Mouse (Mus musculus): ENCODE data around the gene Midn. TPM values are rescaled to one million over a fixed set of nuclear protein-coding genes. Genes with fewer than 3 reads are reported as not detected.

Gene Midn
- polyA plus RNA-seq, 1 experiment: 53.2 TPM

- TF ChIP-seq POLR2A (IDR thresholded peaks at IDR 0.05; ENCODE audit: borderline replicate concordance, control insufficient read depth, low read depth, low read length): no peak
- no peak for TF ChIP-seq CTCF (IDR thresholded peaks at IDR 0.05; ENCODE audit: control insufficient read depth, insufficient read depth, low read length)
- 0% methylated on average over 1 of the region's 1 CpGs for WGBS
- Histone ChIP-seq H3K4me3 (replicated peaks; ENCODE audit: control insufficient read depth, low read depth, low read length) (peak overlapping the region; percentile 86), H3K4me1 (ENCODE audit: control insufficient read depth, insufficient read depth, low read length) (peaks cover 5% of the 10 kb centered on the region), H3K27ac (ENCODE audit: control insufficient read depth, insufficient read depth, low read depth, low read length, poor library complexity) (peak overlapping the region; percentile 98)
Measured at GRCm38 (mm10) chr10:80117736-80118135, 30.3 kb upstream of the Midn start.

DNA sequence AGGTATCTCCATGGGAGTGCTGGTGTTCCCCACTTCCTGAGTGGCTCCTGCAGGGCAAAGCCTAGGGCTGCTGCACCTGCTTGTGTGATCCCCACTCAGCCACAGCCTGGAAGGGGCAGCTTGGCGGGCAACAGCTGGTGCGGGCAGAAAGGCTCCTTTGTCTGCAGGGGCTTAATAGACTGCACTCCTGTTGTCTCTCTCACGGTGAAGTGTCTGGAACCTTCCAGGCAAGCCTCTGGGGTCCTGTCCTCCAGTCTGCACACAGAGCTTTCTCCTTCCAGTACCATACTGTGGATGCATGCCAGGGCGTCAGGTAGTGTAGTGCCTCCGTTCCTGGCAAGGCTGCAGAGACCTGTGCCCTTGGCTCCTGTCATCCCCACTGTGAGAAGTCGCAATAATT lies 29.5 kb upstream of the Midn start:
- Histone ChIP-seq H3K4me1 (ENCODE audit: control insufficient read depth, insufficient read depth, low read length) (peaks cover 9% of the 10 kb centered on the region), H3K4me3 (replicated peaks; ENCODE audit: control insufficient read depth, low read depth, low read length) (peak overlapping the region; percentile 86)

DNA sequence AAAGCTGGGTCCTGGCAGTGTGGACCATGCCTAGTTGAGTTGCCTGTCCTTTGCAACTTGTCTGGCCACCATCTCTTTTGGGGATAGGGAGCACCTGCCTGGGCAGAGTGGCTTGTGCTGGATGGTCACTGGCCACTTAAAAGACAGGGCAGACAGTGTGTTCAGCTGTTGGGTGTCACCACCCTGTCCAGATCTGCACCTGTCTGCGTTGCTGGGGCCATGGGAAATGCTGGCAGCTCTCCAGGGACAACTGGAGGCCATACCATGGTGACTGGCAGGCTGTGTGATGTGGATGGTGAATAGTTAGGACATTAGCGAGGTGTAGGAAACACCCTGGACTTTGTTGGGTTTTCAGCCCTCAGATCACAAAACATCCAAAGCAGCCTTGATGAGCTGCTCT lies 27.9 kb upstream of the Midn start:
- H3K27ac ChIP-seq (ENCODE audit: control insufficient read depth, insufficient read depth, low read depth, low read length, poor library complexity): peak overlapping the region; percentile 24
- 48% methylated on average over 2 of the region's 2 CpGs for WGBS
- H3K4me1 ChIP-seq (ENCODE audit: control insufficient read depth, insufficient read depth, low read length): peaks cover 14% of the 10 kb centered on the region
- TF ChIP-seq CTCF (IDR thresholded peaks at IDR 0.05; ENCODE audit: control insufficient read depth, insufficient read depth, low read length): no peak
- TF ChIP-seq POLR2A (IDR thresholded peaks at IDR 0.05; ENCODE audit: borderline replicate concordance, control insufficient read depth, low read depth, low read length): no peak
- H3K4me3 ChIP-seq (replicated peaks; ENCODE audit: control insufficient read depth, low read depth, low read length): peak overlapping the region; percentile 0

More for the DNA sequence above, 29.5 kb upstream of the Midn start:
- whole genome bisulfite sequencing: 62% methylated on average over 6 of the region's 6 CpGs
- no peak overlapping the region for H3K27ac ChIP-seq (ENCODE audit: control insufficient read depth, insufficient read depth, low read depth, low read length, poor library complexity)
- TF ChIP-seq CTCF (IDR thresholded peaks at IDR 0.05; ENCODE audit: control insufficient read depth, insufficient read depth, low read length) (no peak), POLR2A (IDR thresholded peaks at IDR 0.05; ENCODE audit: borderline replicate concordance, control insufficient read depth, low read depth, low read length) (no peak)

- 29% methylated on average over 2 of the region's 2 CpGs for WGBS
- Histone ChIP-seq H3K27ac (ENCODE audit: control insufficient read depth, insufficient read depth, low read depth, low read length, poor library complexity) (peak overlapping the region; percentile 64), H3K4me1 (ENCODE audit: control insufficient read depth, insufficient read depth, low read length) (peaks cover 14% of the 10 kb centered on the region), H3K4me3 (replicated peaks; ENCODE audit: control insufficient read depth, low read depth, low read length) (peak overlapping the region; percentile 14)
- no peak for TF ChIP-seq POLR2A (IDR thresholded peaks at IDR 0.05; ENCODE audit: borderline replicate concordance, control insufficient read depth, low read depth, low read length)
- no peak for TF ChIP-seq CTCF (IDR thresholded peaks at IDR 0.05; ENCODE audit: control insufficient read depth, insufficient read depth, low read length)
Measured at GRCm38 (mm10) chr10:80121639-80122038, 26.4 kb upstream of the Midn start.

DNA sequence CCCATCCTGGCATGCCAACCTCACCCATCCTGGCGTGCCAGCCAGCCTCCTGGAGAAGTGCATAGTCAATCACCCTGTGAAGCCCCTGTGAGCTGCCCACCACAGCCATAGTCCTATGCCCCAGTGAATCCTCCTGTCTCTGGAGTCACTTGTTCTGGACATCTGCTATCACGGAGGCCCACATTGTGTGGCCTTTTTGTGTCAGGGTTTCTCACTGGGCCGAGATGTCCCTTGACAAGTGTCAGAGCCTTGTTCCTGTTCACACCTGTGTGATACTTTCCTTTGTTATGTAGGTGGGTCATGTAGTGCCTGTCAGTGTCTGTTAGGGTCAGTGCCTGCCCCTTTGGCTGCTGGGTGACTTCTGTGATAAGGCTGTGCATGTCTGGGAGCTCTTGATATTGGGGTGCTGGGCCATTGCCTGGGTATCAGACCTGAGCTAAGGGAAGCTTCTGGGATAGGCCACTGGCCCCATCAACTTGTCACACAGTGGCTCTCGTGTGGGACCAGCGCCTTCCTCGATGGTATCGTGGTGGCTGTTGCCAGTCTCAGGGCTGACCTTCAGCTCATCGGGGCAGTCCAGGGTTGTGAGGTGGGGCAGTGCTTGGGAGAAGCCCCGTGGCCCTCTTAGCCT lies 24.0 kb upstream of the Midn start:
- TF ChIP-seq CTCF (IDR thresholded peaks at IDR 0.05; ENCODE audit: control insufficient read depth, insufficient read depth, low read length) (no peak), POLR2A (IDR thresholded peaks at IDR 0.05; ENCODE audit: borderline replicate concordance, control insufficient read depth, low read depth, low read length) (no peak)
- WGBS: 71% methylated on average over 9 of the region's 9 CpGs
- Histone ChIP-seq H3K4me3 (replicated peaks; ENCODE audit: control insufficient read depth, low read depth, low read length) (peak overlapping the region; percentile 8), H3K27ac (ENCODE audit: control insufficient read depth, insufficient read depth, low read depth, low read length, poor library complexity) (peak overlapping the region; percentile 84), H3K4me1 (ENCODE audit: control insufficient read depth, insufficient read depth, low read length) (peaks cover 14% of the 10 kb centered on the region)

GRCm38 (mm10) chr10:80127920-80128319 lies 20.2 kb upstream of the Midn start:
- Histone ChIP-seq H3K4me3 (replicated peaks; ENCODE audit: control insufficient read depth, low read depth, low read length) (no peak overlapping the region), H3K4me1 (ENCODE audit: control insufficient read depth, insufficient read depth, low read length) (peaks cover 12% of the 10 kb centered on the region), H3K27ac (ENCODE audit: control insufficient read depth, insufficient read depth, low read depth, low read length, poor library complexity) (no peak overlapping the region)
- no peak for TF ChIP-seq POLR2A (IDR thresholded peaks at IDR 0.05; ENCODE audit: borderline replicate concordance, control insufficient read depth, low read depth, low read length)
- no peak for TF ChIP-seq CTCF (IDR thresholded peaks at IDR 0.05; ENCODE audit: control insufficient read depth, insufficient read depth, low read length)
- 91% methylated on average over 8 of the region's 8 CpGs for WGBS

GRCm38 (mm10) chr10:80129846-80130245 lies 18.2 kb upstream of the Midn start:
- Histone ChIP-seq H3K4me1 (ENCODE audit: control insufficient read depth, insufficient read depth, low read length) (peaks cover 3% of the 10 kb centered on the region), H3K27ac (ENCODE audit: control insufficient read depth, insufficient read depth, low read depth, low read length, poor library complexity) (no peak overlapping the region), H3K4me3 (replicated peaks; ENCODE audit: control insufficient read depth, low read depth, low read length) (no peak overlapping the region)
- 93% methylated on average over 9 of the region's 9 CpGs for WGBS
- TF ChIP-seq POLR2A (IDR thresholded peaks at IDR 0.05; ENCODE audit: borderline replicate concordance, control insufficient read depth, low read depth, low read length): no peak
- no peak for TF ChIP-seq CTCF (IDR thresholded peaks at IDR 0.05; ENCODE audit: control insufficient read depth, insufficient read depth, low read length)

DNA sequence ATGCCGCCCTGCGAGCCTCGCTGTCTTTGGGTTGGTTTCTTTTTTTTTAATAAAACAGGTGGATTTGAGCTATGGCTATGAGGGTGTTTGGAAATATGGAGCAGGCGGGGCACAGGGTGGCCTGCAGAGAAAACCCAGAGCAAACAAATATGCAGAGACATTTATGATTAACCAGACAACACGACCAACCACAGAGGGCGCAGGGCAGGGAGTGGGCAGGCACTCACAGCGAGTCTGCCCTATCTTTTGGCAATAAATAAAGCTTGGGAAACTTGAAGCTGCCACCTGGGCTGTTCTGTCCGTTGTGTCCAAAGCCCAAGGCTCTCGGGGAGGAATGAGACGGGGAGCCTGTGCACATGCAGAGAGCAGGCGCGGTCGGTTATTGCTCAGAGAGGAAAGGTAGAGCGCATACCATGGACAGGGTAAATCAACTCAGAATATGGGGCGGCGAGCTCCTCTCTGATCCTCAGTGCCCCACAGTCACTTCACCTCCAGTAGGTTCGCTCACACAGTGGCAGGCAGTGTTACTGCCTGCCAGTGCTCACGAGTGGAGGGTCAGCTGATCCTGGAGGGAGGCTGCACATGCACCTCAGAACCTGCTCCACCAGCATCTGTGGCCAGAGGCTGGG lies 17.6 kb upstream of the Midn start:
- no peak overlapping the region; the same call in 1 of the 2 replicates for H3K27ac ChIP-seq (ENCODE audit: control insufficient read depth, insufficient read depth, low read depth, low read length, poor library complexity)
- H3K4me1 ChIP-seq (ENCODE audit: control insufficient read depth, insufficient read depth, low read length): peaks cover 3% of the 10 kb centered on the region; the same call in 1 of the 2 replicates
- TF ChIP-seq POLR2A (IDR thresholded peaks at IDR 0.05; ENCODE audit: borderline replicate concordance, control insufficient read depth, low read depth, low read length) (no peak), CTCF (IDR thresholded peaks at IDR 0.05; ENCODE audit: control insufficient read depth, insufficient read depth, low read length) (no peak)
- 89% methylated on average over 18 of the region's 18 CpGs for WGBS
- no peak overlapping the region for H3K4me3 ChIP-seq (replicated peaks; ENCODE audit: control insufficient read depth, low read depth, low read length)
